Mouse (Mus musculus): ENCODE measurements around the gene Ccr8. TPM values are rescaled to one million over a fixed set of nuclear protein-coding genes. Genes with fewer than 3 reads are reported as not detected.

Ccr8 gene
- polyA plus RNA-seq, 1 experiment: not detected

- Histone ChIP-seq H3K4me3 (no peak within 1 kb of the TSS), H3K4me2 (ENCODE audit: low read depth) (no peak within 1 kb of the TSS), H3K36me3 (ENCODE audit: control insufficient read depth, insufficient read depth) (no peaks in the 10 kb centered on the region), H3K27me3 (ENCODE audit: control insufficient read depth, insufficient read depth, insufficient read length) (peaks cover 13% of the 10 kb centered on the region), H3ac (ENCODE audit: control insufficient read depth, insufficient read length) (no peak within 1 kb of the TSS), H3K79me2 (ENCODE audit: control insufficient read depth, insufficient read depth) (no peaks in the 10 kb centered on the region)
- TF ChIP-seq USF1 (IDR thresholded peaks at IDR 0.05; ENCODE audit: low read depth) (no peak), MAX (IDR thresholded peaks at IDR 0.05; ENCODE audit: low read depth) (no peak), MYOD1 (IDR thresholded peaks at IDR 0.05; ENCODE audit: control insufficient read depth in 1 of 3, insufficient read length in 2 of 3, low read depth in 2 of 3) (no peak)
These were observed 22.1 kb upstream of the Ccr8 start, which contains the start of gene Cx3cr1 for GRCm38 (mm10) chr9:120069779-120070178. Cx3cr1 (minus strand) TSS chr9:120069879.

DNA sequence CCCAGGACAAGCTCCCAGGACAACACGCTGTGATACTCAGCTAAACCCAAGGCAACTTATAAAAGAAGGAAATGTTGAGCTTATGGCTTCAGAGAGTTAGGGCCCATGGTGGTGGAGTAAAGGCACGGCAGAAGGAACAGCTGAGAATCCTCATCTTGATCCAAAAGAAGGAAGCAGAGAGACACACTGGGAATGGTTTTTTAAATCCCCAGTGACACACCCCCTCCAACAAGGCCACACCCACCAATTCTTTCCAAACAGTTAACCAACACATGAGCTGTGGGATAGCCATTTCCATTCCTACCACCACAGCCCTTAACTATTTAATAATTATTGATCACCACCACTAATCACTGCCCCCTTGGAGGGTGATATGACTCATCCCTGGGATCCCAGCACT, 20.7 kb upstream of the Ccr8 start:
- no peak for TF ChIP-seq TCF12 (IDR thresholded peaks at IDR 0.05; ENCODE audit: insufficient read depth, poor library complexity, severe bottlenecking)
- TF ChIP-seq E2F4 (IDR thresholded peaks at IDR 0.05; ENCODE audit: insufficient read depth): no peak
- no peak for TF ChIP-seq MYOG (IDR thresholded peaks at IDR 0.05; ENCODE audit: control insufficient read depth in 1 of 3, insufficient read depth in 1 of 3, insufficient read length in 2 of 3, low read depth in 2 of 3)
- no peak for TF ChIP-seq TCF3 (IDR thresholded peaks at IDR 0.05; ENCODE audit: insufficient read length, low read depth)
- TF ChIP-seq CEBPB (IDR thresholded peaks at IDR 0.05; ENCODE audit: insufficient read depth, poor library complexity, severe bottlenecking): no peak
- no peak for TF ChIP-seq POLR2A (IDR thresholded peaks at IDR 0.05; ENCODE audit: insufficient read length, low read depth)
- TF ChIP-seq POLR2AphosphoS2 (IDR thresholded peaks at IDR 0.05; ENCODE audit: insufficient read length, low read depth): no peak
- TF ChIP-seq MAX (IDR thresholded peaks at IDR 0.05; ENCODE audit: low read depth): no peak
- no peak for TF ChIP-seq REST (IDR thresholded peaks at IDR 0.05; ENCODE audit: insufficient read depth, insufficient read length)
- no peaks in the 10 kb centered on the region for H3K79me2 ChIP-seq (ENCODE audit: control insufficient read depth, insufficient read depth)

DNA sequence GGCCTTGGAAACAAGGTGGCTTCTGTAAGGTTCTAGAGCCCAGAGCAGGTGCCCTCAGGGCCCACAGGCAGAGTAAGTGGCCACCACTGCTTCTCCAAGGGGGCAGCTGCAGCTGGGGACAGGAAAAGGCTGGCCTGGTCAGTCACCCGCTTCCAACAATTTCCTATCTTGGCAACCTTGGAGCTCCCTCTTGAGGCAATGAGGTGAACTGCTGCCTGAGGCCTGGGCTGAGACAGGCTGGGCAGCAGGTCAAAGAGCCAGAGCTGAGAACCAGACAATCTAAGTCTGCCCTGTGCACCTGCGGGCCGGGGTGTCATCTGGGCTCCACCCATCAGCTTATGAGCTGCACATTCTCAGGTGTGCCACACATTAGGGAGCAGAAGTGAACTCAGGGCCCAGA, 18.7 kb upstream of the Ccr8 start:
- Histone ChIP-seq H3K79me2 (ENCODE audit: control insufficient read depth, insufficient read depth) (no peaks in the 10 kb centered on the region), H3ac (ENCODE audit: control insufficient read depth, insufficient read length) (no peak overlapping the region)
- TF ChIP-seq POLR2AphosphoS2 (IDR thresholded peaks at IDR 0.05; ENCODE audit: insufficient read length, low read depth): no peak
- no peak for TF ChIP-seq SRF (IDR thresholded peaks at IDR 0.05; ENCODE audit: control insufficient read depth, insufficient read length, low read depth)
- no peak for TF ChIP-seq E2F4 (IDR thresholded peaks at IDR 0.05; ENCODE audit: insufficient read depth)
- TF ChIP-seq MYOD1 (IDR thresholded peaks at IDR 0.05; ENCODE audit: control insufficient read depth in 1 of 3, insufficient read length in 2 of 3, low read depth in 2 of 3): peak in 2 of 3 experiments; percentile 10 to 30
- peak in 1 of 3 experiments; percentile 26 for TF ChIP-seq MYOG (IDR thresholded peaks at IDR 0.05; ENCODE audit: control insufficient read depth in 1 of 3, insufficient read depth in 1 of 3, insufficient read length in 2 of 3, low read depth in 2 of 3)

More for the DNA sequence above, 20.7 kb upstream of the Ccr8 start:
- no peaks in the 10 kb centered on the region for H3K36me3 ChIP-seq (ENCODE audit: control insufficient read depth, insufficient read depth)
- no peak overlapping the region for H3ac ChIP-seq (ENCODE audit: control insufficient read depth, insufficient read length)
- H3K4me3 ChIP-seq: no peak overlapping the region
- no peak overlapping the region for H3K4me2 ChIP-seq (ENCODE audit: low read depth)
- H3K27me3 ChIP-seq (ENCODE audit: control insufficient read depth, insufficient read depth, insufficient read length): no peaks in the 10 kb centered on the region

DNA sequence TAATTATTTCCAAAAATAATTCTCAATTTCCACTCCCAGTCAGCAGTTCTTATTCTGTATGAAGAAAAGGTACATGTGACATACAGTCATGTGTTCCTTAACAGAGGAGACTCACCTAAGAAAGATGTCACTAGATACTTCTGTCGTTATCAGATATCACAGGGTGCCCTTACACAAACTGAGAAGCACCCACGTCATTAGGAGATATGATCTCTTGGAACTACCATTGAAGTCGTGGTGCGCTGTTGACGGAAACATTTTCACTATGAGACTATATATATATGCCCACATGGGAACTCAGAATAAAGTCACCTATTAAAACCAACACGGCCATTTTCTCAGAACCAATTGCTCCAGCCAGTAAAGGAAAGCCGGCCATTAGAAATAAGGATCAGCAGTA, 17.4 kb upstream of the Ccr8 start:
- Histone ChIP-seq H3K4me3 (no peak overlapping the region), H3K79me2 (ENCODE audit: control insufficient read depth, insufficient read depth) (no peaks in the 10 kb centered on the region), H3K4me2 (ENCODE audit: low read depth) (no peak overlapping the region), H3K27me3 (ENCODE audit: control insufficient read depth, insufficient read depth, insufficient read length) (no peaks in the 10 kb centered on the region), H3ac (ENCODE audit: control insufficient read depth, insufficient read length) (no peak overlapping the region), H3K36me3 (ENCODE audit: control insufficient read depth, insufficient read depth) (no peaks in the 10 kb centered on the region)
- TF ChIP-seq MYOD1 (IDR thresholded peaks at IDR 0.05; ENCODE audit: control insufficient read depth in 1 of 3, insufficient read length in 2 of 3, low read depth in 2 of 3) (no peak), USF1 (IDR thresholded peaks at IDR 0.05; ENCODE audit: low read depth) (no peak), POLR2AphosphoS2 (IDR thresholded peaks at IDR 0.05; ENCODE audit: insufficient read length, low read depth) (no peak), TCF3 (IDR thresholded peaks at IDR 0.05; ENCODE audit: insufficient read length, low read depth) (no peak), MAX (IDR thresholded peaks at IDR 0.05; ENCODE audit: low read depth) (no peak), MYOG (IDR thresholded peaks at IDR 0.05; ENCODE audit: control insufficient read depth in 1 of 3, insufficient read depth in 1 of 3, insufficient read length in 2 of 3, low read depth in 2 of 3) (no peak), TCF12 (IDR thresholded peaks at IDR 0.05; ENCODE audit: insufficient read depth, poor library complexity, severe bottlenecking) (no peak), SRF (IDR thresholded peaks at IDR 0.05; ENCODE audit: control insufficient read depth, insufficient read length, low read depth) (no peak), POLR2A (IDR thresholded peaks at IDR 0.05; ENCODE audit: insufficient read length, low read depth) (no peak), CEBPB (IDR thresholded peaks at IDR 0.05; ENCODE audit: insufficient read depth, poor library complexity, severe bottlenecking) (no peak)

More for the DNA sequence above, 18.7 kb upstream of the Ccr8 start:
- Histone ChIP-seq H3K4me3 (no peak overlapping the region), H3K27me3 (ENCODE audit: control insufficient read depth, insufficient read depth, insufficient read length) (no peaks in the 10 kb centered on the region), H3K36me3 (ENCODE audit: control insufficient read depth, insufficient read depth) (no peaks in the 10 kb centered on the region), H3K4me2 (ENCODE audit: low read depth) (no peak overlapping the region)

DNA sequence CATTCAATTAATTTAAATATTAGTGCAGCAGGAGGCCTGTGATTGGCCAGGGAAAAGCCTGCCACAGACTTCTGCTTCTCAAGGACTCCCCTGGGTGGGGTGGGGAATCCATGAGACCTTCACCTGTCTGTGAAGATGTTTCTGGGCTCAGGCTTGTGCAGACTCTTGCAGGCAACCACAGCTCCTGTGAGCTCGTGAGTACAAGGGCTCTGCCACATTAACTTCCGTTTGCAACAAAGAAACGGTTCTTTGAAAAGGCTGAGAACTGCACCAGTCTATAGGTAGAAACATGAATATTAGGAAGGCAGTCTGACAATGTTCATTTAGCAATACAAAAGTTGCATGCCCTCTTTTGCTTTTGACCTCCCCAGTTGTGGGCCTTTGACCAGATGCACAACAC, 13.7 kb upstream of the Ccr8 start:
- H3ac ChIP-seq (ENCODE audit: control insufficient read depth, insufficient read length): no peak overlapping the region
- TF ChIP-seq POLR2AphosphoS2 (IDR thresholded peaks at IDR 0.05; ENCODE audit: insufficient read length, low read depth) (no peak), POLR2A (IDR thresholded peaks at IDR 0.05; ENCODE audit: insufficient read length, low read depth) (no peak), USF1 (IDR thresholded peaks at IDR 0.05; ENCODE audit: low read depth) (no peak), MYOD1 (IDR thresholded peaks at IDR 0.05; ENCODE audit: control insufficient read depth in 1 of 3, insufficient read length in 2 of 3, low read depth in 2 of 3) (no peak), E2F4 (IDR thresholded peaks at IDR 0.05; ENCODE audit: insufficient read depth) (no peak), REST (IDR thresholded peaks at IDR 0.05; ENCODE audit: insufficient read depth, insufficient read length) (no peak), CEBPB (IDR thresholded peaks at IDR 0.05; ENCODE audit: insufficient read depth, poor library complexity, severe bottlenecking) (no peak), MYOG (IDR thresholded peaks at IDR 0.05; ENCODE audit: control insufficient read depth in 1 of 3, insufficient read depth in 1 of 3, insufficient read length in 2 of 3, low read depth in 2 of 3) (no peak)
- no peaks in the 10 kb centered on the region for H3K79me2 ChIP-seq (ENCODE audit: control insufficient read depth, insufficient read depth)
- H3K27me3 ChIP-seq (ENCODE audit: control insufficient read depth, insufficient read depth, insufficient read length): peaks cover 5% of the 10 kb centered on the region
- H3K4me2 ChIP-seq (ENCODE audit: low read depth): no peak overlapping the region
- H3K4me3 ChIP-seq: no peak overlapping the region
- no peaks in the 10 kb centered on the region for H3K36me3 ChIP-seq (ENCODE audit: control insufficient read depth, insufficient read depth)

Measured in myocyte (in vitro differentiated cells).